Mouse (Mus musculus) myocyte (in vitro differentiated cells): ENCODE results near the gene Tomt.

Experiments used
- MAX ChIP-seq: IDR thresholded peaks from one replicate; pipeline ENCODE4 v1.6.1; 2011; ENCODE audit warnings: low read depth, mild to moderate bottlenecking, control low read depth
- MYOG ChIP-seq, 3 experiments: IDR thresholded peaks; one replicate each; pipeline ENCODE4 v1.6.1; 2011; ENCODE audit warnings: control low read depth in 2 of 3, low read depth in 2 of 3, mild to moderate bottlenecking in 2 of 3; ENCODE audit not compliant: insufficient read length in 2 of 3, control insufficient read depth in 1 of 3, insufficient read depth in 1 of 3
- POLR2A ChIP-seq: IDR thresholded peaks from one replicate; pipeline ENCODE4 v1.6.1; 2011; ENCODE audit warnings: low read depth, mild to moderate bottlenecking, control low read depth, moderate library complexity; ENCODE audit not compliant: insufficient read length
- POLR2AphosphoS2 ChIP-seq: IDR thresholded peaks from one replicate; pipeline ENCODE4 v1.6.1; 2011; ENCODE audit warnings: low read depth, control low read depth; ENCODE audit not compliant: insufficient read length
- TCF12 ChIP-seq: IDR thresholded peaks from one replicate; pipeline ENCODE4 v1.6.1; 2011; ENCODE audit warnings: mild to moderate bottlenecking, control low read depth; ENCODE audit not compliant: poor library complexity, insufficient read depth, severe bottlenecking

DNA sequence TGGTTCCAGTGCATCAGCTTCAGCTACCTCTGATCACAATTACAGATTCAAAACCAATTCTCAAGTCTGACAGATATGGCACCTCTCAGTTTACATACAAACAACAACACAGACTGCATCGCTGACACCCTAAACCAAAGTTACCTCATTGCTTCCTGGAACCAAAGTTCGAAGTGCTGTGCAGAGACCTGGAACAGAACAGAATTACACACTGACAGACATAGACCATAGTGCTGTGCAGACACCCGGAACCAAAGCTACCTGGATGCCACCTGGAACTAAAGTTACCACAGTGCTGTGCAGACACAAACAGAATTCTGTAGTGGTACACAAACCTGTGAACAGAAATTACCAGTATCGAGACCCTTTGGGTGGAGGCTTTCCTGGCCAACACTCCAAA is 33.6 kb upstream of the Tomt start:
- TF ChIP-seq POLR2A (no peak), TCF12 (no peak), POLR2AphosphoS2 (no peak), MYOG (IDR thresholded peaks at IDR 0.05; ENCODE audit: control insufficient read depth in 1 of 3, insufficient read depth in 1 of 3, insufficient read length in 2 of 3, low read depth in 2 of 3) (no peak), MAX (no peak)
